Mouse (Mus musculus) hindbrain, embryonic 12.5 days (tissue): ENCODE measurements around the gene Rbm45. TPM values are rescaled to one million over a fixed set of nuclear protein-coding genes. Genes with fewer than 3 reads are reported as not detected.

Experiments
- ATAC-seq: fragments of 200-750 bp; cut with Nextera tagmentation; 2 replicates; pipeline ENCODE4 v1.8.0; 2017; ENCODE audit warnings: moderate TSS enrichment; ENCODE audit not compliant: low FRiP score
- H3K27ac ChIP-seq: fragments of 300-500 bp; sonication (generic); 2 replicates; pipeline ENCODE4 v1.5.1; 2016; ENCODE audit warnings: mild to moderate bottlenecking
- H3K27me3 ChIP-seq: fragments of 300-500 bp; sonication (generic); 2 replicates; pipeline ENCODE4 v1.6.1; 2016; ENCODE audit warnings: mild to moderate bottlenecking
- H3K36me3 ChIP-seq: fragments of 300-500 bp; sonication (generic); 2 replicates; pipeline ENCODE4 v1.6.1; 2016; ENCODE audit warnings: mild to moderate bottlenecking
- H3K4me1 ChIP-seq: fragments of 300-500 bp; sonication (generic); 2 replicates; pipeline ENCODE4 v1.6.1; 2016
- H3K4me2 ChIP-seq: fragments of 300-500 bp; sonication (generic); replicated peaks from 2 replicates; pipeline ENCODE4 v1.6.1; 2016; ENCODE audit warnings: mild to moderate bottlenecking
- H3K4me3 ChIP-seq: fragments of 300-500 bp; sonication (generic); 2 replicates; pipeline ENCODE4 v1.5.1; 2016; ENCODE audit warnings: mild to moderate bottlenecking
- H3K9ac ChIP-seq: fragments of 300-500 bp; sonication (generic); 2 replicates; pipeline ENCODE4 v1.6.1; 2016; ENCODE audit warnings: mild to moderate bottlenecking, moderate library complexity
- H3K9me3 ChIP-seq: fragments of 300-500 bp; sonication (generic); replicated peaks from 2 replicates; pipeline ENCODE4 v1.6.1; 2016; ENCODE audit warnings: mild to moderate bottlenecking
- WGBS: fragments of 180-500 bp; shearing (Covaris S2); methylation state at CpG from one replicate; pipeline ENCODE4 v1.1.7; 2016; 5-methylcytosine and 5-hydroxymethylcytosine counted together
- polyA plus RNA-seq: library from polyadenylated mRNA; unstranded; fragments of >200 nt; fragmentation: Nextera tagmentation; extraction: Ambion mirVana; gene quantifications from 2 replicates; pipeline ENCODE4 v1.2.1, GENCODE M21; 2016

The Rbm45 gene
- 18.4 and 22.0 TPM in 2 replicates for polyA plus RNA-seq

DNA sequence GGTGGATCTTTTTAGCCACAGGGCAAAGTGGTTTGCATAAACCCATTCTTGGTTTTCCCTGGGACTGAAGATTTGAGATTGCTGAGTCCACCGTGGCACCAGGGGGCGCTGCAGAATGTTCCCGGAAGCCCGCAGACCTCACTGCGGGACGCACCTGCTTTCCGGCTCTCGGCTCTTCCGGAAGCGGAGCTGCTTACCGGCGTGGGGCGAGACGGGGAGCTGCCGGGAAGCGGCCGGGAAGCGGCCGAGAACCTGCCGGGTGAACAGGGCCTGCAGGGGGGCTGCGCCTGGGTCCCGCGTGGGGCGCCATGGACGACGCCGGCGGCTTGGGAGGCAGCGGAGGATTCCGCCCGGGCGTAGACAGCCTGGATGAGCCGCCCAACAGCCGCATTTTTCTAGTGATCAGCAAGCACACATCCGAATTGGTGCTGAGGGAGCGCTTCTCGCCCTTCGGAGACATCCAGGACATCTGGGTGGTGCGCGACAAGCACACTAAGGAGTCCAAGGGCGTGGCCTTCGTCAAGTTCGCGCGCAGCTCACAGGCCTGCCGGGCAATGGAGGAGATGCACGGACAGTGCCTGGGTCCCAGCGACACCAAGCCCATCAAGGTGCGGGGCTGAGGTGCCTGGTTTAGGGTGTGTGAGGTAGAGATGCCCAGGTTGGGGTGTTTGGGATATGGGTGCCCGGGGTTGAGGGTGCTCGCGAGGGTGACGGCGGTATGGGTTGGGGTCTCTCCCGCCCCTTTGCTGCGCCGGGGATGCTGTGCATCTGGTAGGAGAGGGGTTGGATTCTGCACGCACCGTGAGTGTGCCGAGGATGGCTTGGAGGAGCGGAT is at the start of gene Rbm45:
Rbm45 (plus strand) TSS at position 164 of the 835 bp plus-strand sequence.
- Histone ChIP-seq H3K9me3 (no peaks in the 10 kb centered on the region), H3K27me3 (no peaks in the 10 kb centered on the region), H3K9ac (peak within 1 kb of the TSS; percentile 95), H3K36me3 (peaks cover 17% of the 10 kb centered on the region), H3K27ac (peak within 1 kb of the TSS; percentile 79), H3K4me1 (peaks cover 8% of the 10 kb centered on the region), H3K4me2 (peak within 1 kb of the TSS; percentile 86), H3K4me3 (peak within 1 kb of the TSS; percentile 96)
- ATAC-seq, result peak; percentile 92
- under 1% methylated on average over 61 of the region's 61 CpGs for WGBS

DNA sequence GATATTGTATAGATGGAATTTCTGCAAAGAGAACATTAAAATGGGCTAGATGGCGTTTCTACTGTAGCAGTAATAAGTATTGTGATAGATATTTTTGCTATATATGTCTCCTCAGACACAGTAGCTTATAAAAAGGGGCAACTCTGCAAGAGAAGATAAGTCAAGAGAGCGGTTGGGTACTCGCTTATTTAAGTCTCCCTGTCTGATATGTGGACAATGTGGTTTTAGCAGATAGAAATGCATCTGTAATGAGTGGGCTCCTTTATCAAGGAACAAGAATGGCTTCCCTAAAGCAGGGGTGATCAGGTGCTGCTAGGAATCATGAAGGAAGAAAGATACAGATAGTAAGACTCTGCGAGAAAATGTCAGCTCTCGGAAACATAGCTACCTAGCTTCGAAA is 49.4 kb upstream of the Rbm45 start:
- Histone ChIP-seq H3K9me3 (no peaks in the 10 kb centered on the region), H3K4me2 (no peak overlapping the region), H3K27me3 (no peaks in the 10 kb centered on the region), H3K36me3 (no peaks in the 10 kb centered on the region), H3K9ac (no peak overlapping the region), H3K27ac (no peak overlapping the region), H3K4me1 (no peaks in the 10 kb centered on the region), H3K4me3 (no peak overlapping the region)
- WGBS, result 93% methylated on average over 6 of the region's 6 CpGs
- no peak for ATAC-seq

DNA sequence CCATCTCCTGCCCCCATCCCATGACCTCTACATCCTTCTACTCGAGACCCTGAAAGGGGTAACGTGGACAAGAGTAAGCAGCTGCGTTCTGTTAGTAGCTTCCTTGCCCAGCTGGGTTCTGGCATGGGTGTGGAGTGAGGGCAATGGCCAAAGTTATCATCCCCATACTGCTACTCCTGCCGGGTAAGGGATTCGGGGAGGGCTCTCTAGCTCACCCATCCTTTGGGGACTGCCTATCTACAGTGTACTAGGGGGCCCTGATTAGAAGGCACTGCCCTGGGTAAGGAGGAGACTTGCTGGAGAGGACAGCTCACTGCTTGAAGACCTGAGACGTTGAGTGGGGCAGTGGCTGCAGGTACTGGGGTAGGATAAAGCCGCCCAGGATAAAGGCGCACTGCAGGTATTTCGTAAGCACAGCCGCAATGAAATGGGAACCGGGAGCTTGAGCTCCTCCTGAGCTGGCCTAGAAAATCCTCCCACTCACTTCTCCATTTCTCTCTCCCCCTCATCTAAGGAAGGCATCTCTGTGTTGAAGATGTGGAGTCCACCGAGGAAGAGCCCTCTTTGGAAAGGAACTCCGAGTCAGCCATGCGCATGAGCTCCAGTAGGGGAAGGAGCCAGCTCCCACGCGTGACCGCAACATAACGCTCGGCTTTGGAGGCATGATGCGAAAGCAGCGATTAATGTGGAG is 46.5 kb upstream of the Rbm45 start:
- ATAC-seq, result no peak
- Histone ChIP-seq H3K4me2 (no peak overlapping the region), H3K27ac (no peak overlapping the region), H3K9ac (no peak overlapping the region), H3K4me3 (no peak overlapping the region), H3K9me3 (no peaks in the 10 kb centered on the region), H3K4me1 (no peaks in the 10 kb centered on the region), H3K36me3 (no peaks in the 10 kb centered on the region), H3K27me3 (no peaks in the 10 kb centered on the region)
- WGBS, result 86% methylated on average over 21 of the region's 21 CpGs

DNA sequence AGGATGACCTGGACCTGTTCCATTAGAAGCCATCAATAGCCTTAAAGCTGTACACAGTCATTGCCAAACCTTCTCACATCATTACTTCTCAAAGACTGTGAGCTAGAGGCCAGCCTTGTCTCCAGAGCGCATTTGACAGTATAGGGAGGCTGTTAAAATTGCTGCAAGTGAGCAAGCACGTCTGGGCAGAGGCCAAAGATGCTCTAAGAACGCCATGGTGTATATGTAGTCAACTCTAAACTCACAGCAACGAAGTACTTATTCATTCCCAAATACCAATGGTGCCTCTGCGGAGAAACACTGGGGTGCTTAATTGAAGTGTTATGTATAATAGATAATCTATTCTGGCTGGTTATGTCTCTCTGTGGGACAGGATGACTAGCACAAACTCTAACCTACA is 45.3 kb upstream of the Rbm45 start:
- WGBS, result 87% methylated on average over 5 of the region's 5 CpGs
- no peak for ATAC-seq
- Histone ChIP-seq H3K9me3 (no peaks in the 10 kb centered on the region), H3K9ac (no peak overlapping the region), H3K4me1 (0 out of 2 replicates have a peak, but pooled peaks cover 2% of the 10 kb centered on the region), H3K4me3 (no peak overlapping the region), H3K27ac (no peak overlapping the region), H3K36me3 (no peaks in the 10 kb centered on the region), H3K27me3 (no peaks in the 10 kb centered on the region), H3K4me2 (no peak overlapping the region)

DNA sequence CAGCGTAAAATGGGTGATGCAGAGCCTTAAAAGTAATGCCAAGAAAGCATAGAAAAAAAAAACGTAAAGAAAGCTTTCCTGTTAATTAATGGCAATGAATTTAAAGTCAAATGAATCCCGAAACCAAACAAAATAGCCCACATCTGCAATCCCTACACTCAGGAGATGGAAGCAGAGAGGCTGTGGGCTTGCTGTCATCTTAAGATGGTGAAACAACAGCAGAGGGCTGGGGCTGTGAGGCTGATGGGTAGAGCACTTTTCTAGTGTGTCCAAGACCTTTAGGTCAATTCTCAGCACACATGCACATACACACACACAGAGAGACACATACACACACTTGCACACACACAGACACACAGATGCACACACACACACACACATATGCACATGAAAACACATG is 43.6 kb upstream of the Rbm45 start:
- H3K9me3 ChIP-seq, result no peaks in the 10 kb centered on the region
- H3K4me3 ChIP-seq, result no peak overlapping the region
- 93% methylated on average over 3 of the region's 3 CpGs for WGBS
- 0 out of 2 replicates have a peak, but pooled peaks cover 2% of the 10 kb centered on the region for H3K4me1 ChIP-seq
- H3K27me3 ChIP-seq, result no peaks in the 10 kb centered on the region
- H3K9ac ChIP-seq, result no peak overlapping the region
- H3K36me3 ChIP-seq, result no peaks in the 10 kb centered on the region
- ATAC-seq, result no peak
- no peak overlapping the region for H3K4me2 ChIP-seq
- H3K27ac ChIP-seq, result no peak overlapping the region

DNA sequence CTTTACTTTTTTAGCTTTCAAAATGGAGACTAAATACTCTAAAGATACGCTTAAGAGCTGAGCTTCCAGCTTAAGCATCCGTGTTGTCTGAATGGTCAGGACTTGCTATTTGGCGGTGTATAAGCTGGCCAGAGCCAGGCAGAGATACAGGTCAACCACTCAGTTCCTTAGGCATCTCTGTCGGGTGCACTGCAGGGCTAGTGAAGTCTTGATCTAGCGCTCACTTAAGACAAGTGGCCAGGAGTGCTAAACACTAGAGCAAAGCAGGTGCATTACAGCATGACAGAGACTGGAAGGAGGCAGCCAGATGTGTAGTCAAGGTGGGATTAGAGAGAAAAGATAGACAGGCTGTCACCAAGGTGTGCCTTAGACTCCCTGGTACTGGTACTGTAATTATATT is 39.7 kb upstream of the Rbm45 start:
- Histone ChIP-seq H3K27ac (no peak overlapping the region), H3K4me1 (0 out of 2 replicates have a peak, but pooled peaks cover 2% of the 10 kb centered on the region), H3K9ac (no peak overlapping the region), H3K36me3 (no peaks in the 10 kb centered on the region), H3K4me2 (no peak overlapping the region), H3K4me3 (no peak overlapping the region), H3K9me3 (no peaks in the 10 kb centered on the region), H3K27me3 (no peaks in the 10 kb centered on the region)
- 90% methylated on average over 5 of the region's 5 CpGs for WGBS
- ATAC-seq, result no peak

DNA sequence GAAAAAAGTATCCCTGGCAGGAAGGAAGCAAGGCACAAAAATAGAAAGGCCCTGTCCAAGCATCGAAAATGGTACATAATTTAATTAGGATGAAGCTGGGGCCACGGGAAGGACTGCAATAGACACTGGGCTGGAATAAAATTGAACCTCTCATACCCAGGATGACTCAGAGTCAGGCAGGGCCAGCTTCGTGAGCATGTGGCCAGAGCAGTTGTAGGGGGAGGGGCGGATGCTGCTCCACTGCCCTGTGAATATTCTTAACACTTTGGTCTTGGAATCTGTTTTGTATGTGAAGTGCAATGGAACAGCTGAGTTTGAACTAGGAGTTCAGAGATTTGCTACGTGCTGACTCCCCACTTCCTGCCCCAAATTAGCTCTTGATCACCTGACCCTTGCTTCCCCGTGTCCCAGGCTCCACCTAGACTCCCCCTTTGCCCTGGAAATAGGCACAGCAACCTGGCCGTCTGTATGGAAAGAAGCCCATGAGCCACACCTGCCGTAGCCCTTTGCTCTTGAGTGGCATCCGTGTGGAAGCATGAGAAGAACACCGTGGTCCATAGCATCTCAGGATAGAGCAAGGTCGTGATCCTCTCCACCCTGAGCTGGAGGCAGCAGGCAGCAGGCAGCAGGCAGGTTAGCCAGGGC is 37.5 kb upstream of the Rbm45 start:
- Histone ChIP-seq H3K27ac (no peak overlapping the region), H3K36me3 (no peaks in the 10 kb centered on the region), H3K4me1 (0 out of 2 replicates have a peak, but pooled peaks cover 2% of the 10 kb centered on the region), H3K4me3 (no peak overlapping the region), H3K9me3 (no peaks in the 10 kb centered on the region), H3K27me3 (no peaks in the 10 kb centered on the region; the same call in 1 of the 2 replicates), H3K4me2 (no peak overlapping the region), H3K9ac (no peak overlapping the region)
- 75% methylated on average over 11 of the region's 11 CpGs for WGBS
- ATAC-seq, result no peak

DNA sequence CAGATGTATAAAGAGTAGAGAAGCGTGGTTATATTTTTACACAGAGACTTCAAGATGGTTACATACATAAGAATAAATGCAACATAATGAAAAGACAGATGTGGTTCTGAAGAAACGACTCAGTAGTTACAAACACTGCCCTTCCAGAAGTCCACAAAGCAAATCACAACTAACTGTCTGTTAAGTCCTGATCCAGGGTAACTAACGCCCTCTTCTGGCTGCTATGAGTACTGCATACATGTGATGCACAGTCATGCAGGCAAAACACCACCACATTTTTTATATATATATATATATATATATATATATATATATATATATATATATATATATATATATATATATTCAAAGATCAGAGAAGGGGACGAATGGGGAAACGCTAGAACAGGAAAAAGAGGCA is 35.2 kb upstream of the Rbm45 start:
- peaks cover 19% of the 10 kb centered on the region for H3K27me3 ChIP-seq
- peaks cover 10% of the 10 kb centered on the region for H3K4me1 ChIP-seq
- WGBS, result 86% methylated on average over 5 of the region's 5 CpGs
- H3K4me2 ChIP-seq, result no peak overlapping the region
- H3K4me3 ChIP-seq, result no peak overlapping the region
- no peak overlapping the region for H3K27ac ChIP-seq
- no peaks in the 10 kb centered on the region for H3K9me3 ChIP-seq
- H3K9ac ChIP-seq, result no peak overlapping the region
- no peak for ATAC-seq
- H3K36me3 ChIP-seq, result no peaks in the 10 kb centered on the region

DNA sequence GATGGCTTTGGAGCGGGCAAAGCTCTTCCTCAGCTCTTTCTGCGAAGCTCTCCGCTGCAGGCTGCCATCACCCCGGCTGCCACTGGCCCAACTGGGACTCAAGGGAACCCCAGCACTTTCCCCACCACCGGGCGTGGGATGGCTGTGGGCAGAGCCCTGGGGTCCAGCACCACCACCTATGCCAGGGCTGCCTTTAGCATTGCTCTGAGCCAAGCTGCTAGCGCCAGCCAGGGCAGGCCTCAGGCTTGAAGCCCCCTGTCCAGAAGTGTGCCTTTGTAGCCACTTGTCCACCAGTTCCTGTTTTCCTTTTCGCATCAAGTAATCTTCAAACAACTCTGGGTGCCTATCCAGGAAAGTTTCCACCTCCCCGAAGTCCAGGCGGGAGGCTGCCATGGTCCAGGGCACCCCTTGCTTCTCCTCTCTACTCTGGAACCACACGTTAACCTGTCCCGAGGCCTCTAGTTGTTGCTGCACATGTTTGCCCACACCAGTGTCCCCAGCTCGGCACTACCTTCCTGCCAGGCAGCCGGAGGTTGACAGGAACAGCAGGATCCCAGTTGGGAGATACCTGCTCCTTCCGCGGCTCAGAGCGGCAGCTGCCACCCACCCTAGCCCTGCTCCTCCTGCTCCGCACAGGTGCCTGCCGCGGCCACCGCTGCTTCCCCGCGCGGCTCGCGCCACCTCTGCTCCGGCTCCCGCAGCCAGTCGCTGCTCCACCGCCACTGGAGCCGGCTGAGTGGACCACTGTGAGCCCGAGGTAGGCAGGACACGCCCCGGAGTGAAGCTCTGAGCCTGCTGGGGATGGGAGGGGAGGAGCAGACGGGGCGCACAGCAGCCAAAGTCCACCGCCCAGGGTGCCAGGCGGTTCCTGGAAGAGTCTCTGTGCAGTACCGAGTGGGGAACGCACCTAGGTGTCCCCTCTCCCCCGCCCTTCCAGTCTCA is 31.3 kb upstream of the Rbm45 start, which contains the start of gene Pde11a:
Pde11a (minus strand) TSS at position 560 of the 942 bp plus-strand sequence.
- H3K4me2 ChIP-seq, result peak within 1 kb of the TSS; percentile 95
- H3K27me3 ChIP-seq, result peaks cover 21% of the 10 kb centered on the region
- H3K4me3 ChIP-seq, result peak within 1 kb of the TSS; percentile 47
- peaks cover 10% of the 10 kb centered on the region for H3K4me1 ChIP-seq
- H3K9me3 ChIP-seq, result no peaks in the 10 kb centered on the region
- ATAC-seq, result peak; percentile 40
- H3K27ac ChIP-seq, result no peak within 1 kb of the TSS
- peak within 1 kb of the TSS; percentile 54 for H3K9ac ChIP-seq
- WGBS, result 16% methylated on average over 40 of the region's 41 CpGs
- H3K36me3 ChIP-seq, result no peaks in the 10 kb centered on the region

DNA sequence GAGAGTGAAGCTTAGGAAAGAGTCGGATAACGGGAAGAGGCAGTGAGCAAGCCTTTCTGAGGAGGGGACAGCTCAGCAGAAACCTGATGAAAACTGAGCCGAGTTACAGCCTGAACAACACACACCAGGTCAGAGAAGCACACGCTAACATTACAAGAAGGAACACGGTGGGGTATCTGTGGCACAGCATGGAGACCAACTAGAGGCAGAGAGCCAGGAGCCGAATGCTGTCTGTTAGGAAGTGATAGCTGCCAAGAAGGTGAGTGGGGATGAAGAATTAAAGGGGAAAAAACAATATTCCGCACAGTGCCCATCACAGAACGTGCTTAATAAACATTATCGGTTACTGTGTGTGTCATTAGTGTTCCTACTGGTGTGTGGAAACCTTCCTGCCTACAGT is 27.6 kb upstream of the Rbm45 start:
- no peak for ATAC-seq
- 86% methylated on average over 9 of the region's 9 CpGs for WGBS
- Histone ChIP-seq H3K9ac (no peak overlapping the region), H3K27me3 (peaks cover 21% of the 10 kb centered on the region), H3K4me1 (peaks cover 10% of the 10 kb centered on the region), H3K4me2 (no peak overlapping the region), H3K9me3 (no peaks in the 10 kb centered on the region), H3K36me3 (no peaks in the 10 kb centered on the region), H3K27ac (no peak overlapping the region), H3K4me3 (no peak overlapping the region)

DNA sequence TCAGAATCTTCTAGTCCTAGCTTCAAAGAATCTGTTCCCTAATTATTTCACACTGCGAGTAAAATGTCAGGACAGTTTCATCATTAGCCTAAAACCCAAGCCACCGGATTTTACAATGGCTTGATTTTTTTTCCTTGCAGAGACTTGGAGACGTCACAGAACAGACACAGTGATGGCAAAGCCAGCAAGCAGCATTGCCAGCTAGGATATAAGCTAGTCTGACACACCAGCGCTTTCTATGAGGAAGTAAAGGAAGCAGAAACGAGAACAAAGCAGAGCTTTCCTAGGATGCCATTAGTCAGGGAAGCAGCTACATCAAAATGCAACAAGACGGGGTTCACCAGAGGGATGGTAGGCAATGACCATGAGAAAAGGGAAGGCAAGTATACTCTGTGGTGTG is 21.9 kb upstream of the Rbm45 start:
- 82% methylated on average over 6 of the region's 6 CpGs for WGBS
- Histone ChIP-seq H3K36me3 (no peaks in the 10 kb centered on the region), H3K9ac (no peak overlapping the region), H3K27me3 (no peaks in the 10 kb centered on the region), H3K27ac (no peak overlapping the region), H3K9me3 (no peaks in the 10 kb centered on the region), H3K4me2 (no peak overlapping the region), H3K4me3 (no peak overlapping the region), H3K4me1 (no peaks in the 10 kb centered on the region)
- ATAC-seq, result no peak
